Mouse (Mus musculus): ENCODE measurements at regions not wholly inside any gene's neighbourhood (a gene's known extent, or its start where the extent isn't known, plus 50 kb on each side); places are given as distances from the start of the nearest gene placed in this dataset.
A peak's percentile ranks its signal among the peaks of the same experiment; 100 is the strongest.

DNA sequence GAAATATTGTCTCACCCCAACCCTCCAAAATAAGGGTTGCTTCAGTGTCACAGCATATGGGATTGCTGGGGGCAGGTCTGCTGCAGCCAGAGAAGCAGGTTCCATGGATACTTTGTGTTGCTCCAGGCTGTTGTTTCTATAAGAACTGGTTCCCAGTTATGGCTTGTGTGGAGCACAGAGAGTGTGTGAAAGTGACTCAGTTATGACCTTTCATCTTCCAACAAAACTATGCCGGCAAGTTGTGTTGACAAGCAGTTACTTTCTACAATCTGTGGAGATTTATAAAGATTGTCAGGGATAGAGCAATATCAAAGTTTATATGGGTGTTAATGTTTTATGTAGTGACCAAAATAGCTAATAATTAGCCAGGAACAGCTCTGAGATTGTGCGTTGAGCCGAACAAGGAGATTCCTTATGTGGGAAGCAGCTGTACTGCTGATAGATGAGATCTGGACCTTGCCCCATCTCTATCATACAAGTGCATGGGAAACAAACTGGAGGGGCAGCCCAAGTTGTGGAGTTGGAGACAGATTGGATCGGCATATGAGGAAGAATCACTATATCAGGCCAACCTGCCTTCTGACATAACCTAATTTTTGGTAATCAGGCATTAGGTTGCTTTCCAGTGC, 305.1 kb downstream of the Zfp619 start:
- Histone ChIP-seq H3K4me3 (replicated peaks; ENCODE audit: low read length) (no peak overlapping the region), H3K9me3 (ENCODE audit: low read length) (no peaks in the 10 kb centered on the region), H3K27me3 (ENCODE audit: insufficient read depth, low read length) (no peaks in the 10 kb centered on the region), H3K4me1 (replicated peaks; ENCODE audit: low read depth, low read length) (no peaks in the 10 kb centered on the region), H3K36me3 (ENCODE audit: insufficient read depth, low read length) (no peaks in the 10 kb centered on the region)
- TF ChIP-seq NANOG (IDR thresholded peaks at IDR 0.05; ENCODE audit: borderline replicate concordance, low read length), result no peak
- no peak for TF ChIP-seq POU5F1 (IDR thresholded peaks at IDR 0.05; ENCODE audit: borderline replicate concordance, low read length)
- TF ChIP-seq CTCF (conservative IDR thresholded peaks at IDR 0.05; ENCODE audit: low read length), result no peak

DNA sequence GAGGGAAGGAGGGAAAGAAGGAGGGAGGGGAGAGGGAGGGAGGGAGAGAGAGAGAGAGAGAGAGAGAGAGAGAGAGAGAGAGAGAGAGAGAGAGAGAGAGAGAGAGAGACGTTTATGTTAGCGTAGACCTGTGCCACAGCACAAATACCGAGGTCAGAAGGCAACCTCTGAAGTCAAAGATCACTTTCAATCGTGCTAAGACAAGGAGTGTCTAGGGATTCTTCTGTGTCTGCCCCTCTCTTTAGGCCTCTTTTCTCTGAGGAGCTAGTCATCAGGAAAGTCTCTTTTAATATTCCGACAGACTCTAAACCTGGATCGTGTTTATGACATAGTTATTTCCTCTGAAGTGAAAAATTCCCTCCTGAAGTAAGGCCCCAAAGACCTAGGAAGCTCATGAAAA, 310.8 kb downstream of the Zfp619 start:
- Histone ChIP-seq H3K9me3 (ENCODE audit: low read length) (no peaks in the 10 kb centered on the region), H3K4me3 (replicated peaks; ENCODE audit: low read length) (no peak overlapping the region), H3K36me3 (ENCODE audit: insufficient read depth, low read length) (no peaks in the 10 kb centered on the region), H3K4me1 (replicated peaks; ENCODE audit: low read depth, low read length) (peaks cover 5% of the 10 kb centered on the region; the same call in 1 of the 2 replicates), H3K27me3 (ENCODE audit: insufficient read depth, low read length) (no peaks in the 10 kb centered on the region)
- TF ChIP-seq POU5F1 (IDR thresholded peaks at IDR 0.05; ENCODE audit: borderline replicate concordance, low read length), result no peak
- no peak for TF ChIP-seq CTCF (conservative IDR thresholded peaks at IDR 0.05; ENCODE audit: low read length)
- no peak for TF ChIP-seq NANOG (IDR thresholded peaks at IDR 0.05; ENCODE audit: borderline replicate concordance, low read length)

DNA sequence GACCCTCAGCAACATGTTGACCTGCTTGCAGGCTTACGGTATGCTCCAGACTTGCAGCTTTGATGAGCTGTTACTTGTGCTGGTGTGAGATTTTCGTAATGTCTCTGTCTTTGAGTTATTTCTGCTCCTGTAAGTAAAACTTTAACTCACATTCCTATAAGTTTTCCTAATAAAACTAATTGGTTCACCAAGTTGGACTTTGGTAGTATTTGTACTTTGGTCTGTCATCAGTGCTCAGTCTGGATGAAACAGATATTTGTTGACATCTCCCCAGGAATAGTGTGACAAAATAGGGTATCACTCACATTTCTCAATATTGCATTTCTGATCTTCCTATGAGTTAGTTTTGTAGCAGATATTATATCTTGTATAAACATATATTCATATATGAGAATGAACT, 313.3 kb downstream of the Zfp619 start:
- no peaks in the 10 kb centered on the region for H3K27me3 ChIP-seq (ENCODE audit: insufficient read depth, low read length)
- peaks cover 5% of the 10 kb centered on the region; the same call in 1 of the 2 replicates for H3K4me1 ChIP-seq (replicated peaks; ENCODE audit: low read depth, low read length)
- H3K36me3 ChIP-seq (ENCODE audit: insufficient read depth, low read length), result no peaks in the 10 kb centered on the region
- TF ChIP-seq CTCF (conservative IDR thresholded peaks at IDR 0.05; ENCODE audit: low read length) (no peak), NANOG (IDR thresholded peaks at IDR 0.05; ENCODE audit: borderline replicate concordance, low read length) (no peak), POU5F1 (IDR thresholded peaks at IDR 0.05; ENCODE audit: borderline replicate concordance, low read length) (no peak)
- H3K4me3 ChIP-seq (replicated peaks; ENCODE audit: low read length), result no peak overlapping the region
- no peaks in the 10 kb centered on the region for H3K9me3 ChIP-seq (ENCODE audit: low read length)

DNA sequence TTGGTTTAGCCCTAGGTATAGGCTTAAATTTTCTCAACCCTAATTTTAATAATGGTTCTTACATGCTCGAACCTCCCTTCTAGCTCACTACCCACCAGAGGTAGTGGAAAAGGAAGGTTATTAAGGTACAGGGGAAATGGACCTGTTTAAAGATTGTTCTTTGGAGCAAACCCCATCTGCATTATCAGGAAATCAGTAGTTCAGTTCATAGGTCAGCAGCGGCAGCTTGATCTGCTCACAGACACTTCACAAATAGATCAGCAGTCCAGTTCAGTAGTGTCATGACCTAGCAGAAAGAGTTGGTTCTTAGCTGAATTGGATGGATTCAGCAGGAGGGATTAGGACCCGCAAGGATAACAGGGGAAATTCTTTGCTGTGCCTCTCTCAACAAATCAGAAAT, 324.4 kb downstream of the Zfp619 start:
- Histone ChIP-seq H3K9me3 (ENCODE audit: low read length) (0 out of 2 replicates have a peak, but pooled peaks cover 3% of the 10 kb centered on the region), H3K4me1 (replicated peaks; ENCODE audit: low read depth, low read length) (no peaks in the 10 kb centered on the region), H3K36me3 (ENCODE audit: insufficient read depth, low read length) (no peaks in the 10 kb centered on the region), H3K27me3 (ENCODE audit: insufficient read depth, low read length) (no peaks in the 10 kb centered on the region), H3K4me3 (replicated peaks; ENCODE audit: low read length) (no peak overlapping the region)
- no peak for TF ChIP-seq NANOG (IDR thresholded peaks at IDR 0.05; ENCODE audit: borderline replicate concordance, low read length)
- no peak for TF ChIP-seq POU5F1 (IDR thresholded peaks at IDR 0.05; ENCODE audit: borderline replicate concordance, low read length)
- no peak for TF ChIP-seq CTCF (conservative IDR thresholded peaks at IDR 0.05; ENCODE audit: low read length)

DNA sequence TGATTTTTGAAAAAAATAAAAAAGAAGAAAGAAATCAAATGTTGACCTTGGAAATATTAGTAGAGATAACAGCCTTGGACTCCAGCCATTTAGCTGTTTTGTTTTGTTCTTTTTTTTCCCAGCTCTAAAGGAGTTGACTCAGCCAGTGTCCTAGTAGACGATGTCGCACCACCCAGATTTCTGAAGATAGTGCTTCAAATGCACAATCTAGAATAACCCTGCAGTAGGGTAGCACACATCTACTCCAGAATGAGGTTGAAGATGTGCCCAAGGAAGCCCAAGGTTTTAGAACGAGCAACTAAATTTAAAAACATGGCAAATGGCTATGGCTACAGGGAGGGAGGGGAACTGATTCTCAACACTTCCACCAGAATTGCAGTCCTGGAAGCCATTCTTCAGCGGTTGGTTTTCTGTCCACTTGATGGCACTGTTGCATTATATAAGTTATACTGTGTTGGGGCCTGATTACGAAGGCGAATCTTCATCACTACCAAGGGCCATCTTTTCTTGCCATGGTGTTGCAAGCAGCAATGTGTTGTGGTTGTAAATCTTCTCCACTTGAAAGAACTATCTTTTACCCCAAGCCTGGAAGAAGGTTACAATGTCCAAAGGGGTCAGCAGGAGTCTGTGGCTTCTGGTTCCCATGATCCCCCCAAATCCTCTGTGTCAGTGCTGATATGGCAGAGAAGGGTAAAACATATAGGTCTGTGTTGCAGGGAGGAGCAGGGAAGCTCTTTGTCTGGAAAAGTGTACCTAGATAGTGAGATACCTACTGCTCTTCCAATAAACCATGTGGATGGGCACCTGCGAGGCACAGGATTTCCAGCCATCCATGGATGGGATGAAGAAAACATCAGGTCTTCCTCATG, 330.6 kb downstream of the Zfp619 start:
- Histone ChIP-seq H3K36me3 (ENCODE audit: insufficient read depth, low read length) (no peaks in the 10 kb centered on the region), H3K4me1 (replicated peaks; ENCODE audit: low read depth, low read length) (no peaks in the 10 kb centered on the region), H3K4me3 (replicated peaks; ENCODE audit: low read length) (no peak overlapping the region), H3K9me3 (ENCODE audit: low read length) (no peaks in the 10 kb centered on the region), H3K27me3 (ENCODE audit: insufficient read depth, low read length) (no peaks in the 10 kb centered on the region)
- peak; percentile 45 for TF ChIP-seq CTCF (conservative IDR thresholded peaks at IDR 0.05; ENCODE audit: low read length)
- no peak for TF ChIP-seq POU5F1 (IDR thresholded peaks at IDR 0.05; ENCODE audit: borderline replicate concordance, low read length)

DNA sequence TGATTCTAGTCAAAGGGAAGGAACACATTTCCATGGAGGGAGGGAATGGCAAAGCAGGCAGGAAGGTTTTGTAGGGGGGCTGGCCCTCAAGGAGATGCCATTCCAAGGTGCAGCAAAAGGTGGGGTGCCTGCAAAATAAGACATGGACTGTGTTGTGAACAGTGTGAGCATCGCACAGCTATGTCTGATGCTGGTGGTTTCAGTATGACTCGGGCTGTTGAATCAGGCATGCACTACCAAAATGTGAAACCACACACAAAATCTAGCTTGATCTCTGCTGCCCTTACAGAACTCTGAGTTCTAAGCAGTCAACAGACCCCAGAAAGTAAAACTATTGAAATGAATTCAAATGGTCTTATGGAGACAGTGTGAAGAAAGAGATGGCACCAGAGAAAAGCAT, 339.7 kb downstream of the Zfp619 start:
- Histone ChIP-seq H3K4me3 (replicated peaks; ENCODE audit: low read length) (no peak overlapping the region), H3K27me3 (ENCODE audit: insufficient read depth, low read length) (no peaks in the 10 kb centered on the region), H3K4me1 (replicated peaks; ENCODE audit: low read depth, low read length) (no peaks in the 10 kb centered on the region), H3K9me3 (ENCODE audit: low read length) (peaks cover 6% of the 10 kb centered on the region), H3K36me3 (ENCODE audit: insufficient read depth, low read length) (no peaks in the 10 kb centered on the region)
- no peak for TF ChIP-seq NANOG (IDR thresholded peaks at IDR 0.05; ENCODE audit: borderline replicate concordance, low read length)
- no peak for TF ChIP-seq POU5F1 (IDR thresholded peaks at IDR 0.05; ENCODE audit: borderline replicate concordance, low read length)
- no peak for TF ChIP-seq CTCF (conservative IDR thresholded peaks at IDR 0.05; ENCODE audit: low read length)

DNA sequence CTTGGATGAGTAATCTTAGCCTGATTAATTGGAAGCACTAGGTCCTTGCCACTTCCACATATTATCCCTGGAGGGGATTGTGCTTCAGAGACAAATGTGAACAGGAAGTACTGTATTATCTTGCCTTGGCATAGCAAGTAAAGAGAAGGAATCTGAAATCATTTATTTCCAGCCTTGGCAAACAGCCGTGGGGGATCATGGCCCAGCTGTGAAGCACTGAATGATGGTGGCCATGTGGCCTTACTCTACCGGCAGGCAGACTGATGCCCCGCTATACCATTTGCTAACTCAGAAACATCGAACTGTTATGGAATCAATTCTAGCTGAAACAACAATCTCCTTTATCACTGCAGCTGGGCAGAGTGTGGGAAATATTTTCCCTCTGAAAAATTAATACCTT, 345.3 kb downstream of the Zfp619 start:
- no peaks in the 10 kb centered on the region for H3K27me3 ChIP-seq (ENCODE audit: insufficient read depth, low read length)
- H3K36me3 ChIP-seq (ENCODE audit: insufficient read depth, low read length), result no peaks in the 10 kb centered on the region
- H3K9me3 ChIP-seq (ENCODE audit: low read length), result no peaks in the 10 kb centered on the region
- H3K4me3 ChIP-seq (replicated peaks; ENCODE audit: low read length), result no peak overlapping the region
- TF ChIP-seq CTCF (conservative IDR thresholded peaks at IDR 0.05; ENCODE audit: low read length), result no peak
- no peak for TF ChIP-seq POU5F1 (IDR thresholded peaks at IDR 0.05; ENCODE audit: borderline replicate concordance, low read length)
- TF ChIP-seq NANOG (IDR thresholded peaks at IDR 0.05; ENCODE audit: borderline replicate concordance, low read length), result no peak
- no peaks in the 10 kb centered on the region for H3K4me1 ChIP-seq (replicated peaks; ENCODE audit: low read depth, low read length)

DNA sequence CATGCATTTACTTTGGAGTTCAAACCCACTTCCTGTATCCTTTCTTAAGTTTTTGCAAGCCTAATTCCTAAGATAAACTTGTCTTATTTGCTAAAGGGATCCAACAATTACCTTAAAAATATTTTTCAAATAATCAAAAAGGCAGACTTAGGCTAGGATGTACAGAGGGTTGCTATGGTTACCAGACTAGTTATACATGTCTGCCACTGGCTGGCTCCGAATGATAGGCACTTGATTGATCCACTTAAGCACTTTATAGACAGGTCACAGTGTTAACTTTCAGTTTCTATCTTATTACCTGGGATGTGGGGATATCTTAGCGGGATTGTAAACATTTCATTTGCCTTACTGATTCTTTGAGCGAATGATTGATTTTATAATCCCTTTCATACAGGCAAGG, 346.6 kb downstream of the Zfp619 start:
- Histone ChIP-seq H3K4me3 (replicated peaks; ENCODE audit: low read length) (no peak overlapping the region), H3K9me3 (ENCODE audit: low read length) (no peaks in the 10 kb centered on the region), H3K27me3 (ENCODE audit: insufficient read depth, low read length) (no peaks in the 10 kb centered on the region), H3K4me1 (replicated peaks; ENCODE audit: low read depth, low read length) (no peaks in the 10 kb centered on the region), H3K36me3 (ENCODE audit: insufficient read depth, low read length) (no peaks in the 10 kb centered on the region)
- TF ChIP-seq CTCF (conservative IDR thresholded peaks at IDR 0.05; ENCODE audit: low read length), result no peak
- TF ChIP-seq POU5F1 (IDR thresholded peaks at IDR 0.05; ENCODE audit: borderline replicate concordance, low read length), result no peak
- no peak for TF ChIP-seq NANOG (IDR thresholded peaks at IDR 0.05; ENCODE audit: borderline replicate concordance, low read length)

All from E14TG2a.4 (cell line).